Mouse (Mus musculus): ENCODE results near the gene Anapc16. TPM values are rescaled to one million over a fixed set of nuclear protein-coding genes. Genes with fewer than 3 reads are reported as not detected.

Anapc16 gene
- polyA plus RNA-seq (2015; fragmentation: Illumina TruSeq; extraction: RNeasy Lipid Tissue Mini Kit (QIAGEN cat#74804); ENCODE audit: insufficient read depth, low replicate concordance): 67.1 TPM

GRCm38 (mm10) chr10:60002673-60003212 lies at the start of gene Anapc16, which contains the start of gene Ascc1:
TSS of gene Anapc16 (minus strand) at chr10:60003135.
TSS of gene Ascc1 (plus strand) at chr10:60002805.

GRCm38 (mm10) chr10:59951211-59952151 lies 51.5 kb downstream of the Anapc16 start, which contains the start of gene Ddit4:
TSS of gene Ddit4 (minus strand) at chr10:59951834.

Other genes with a start within 250 kb of the Anapc16 start
- gene Dnajb12, start 123.6 kb downstream of the Anapc16 start, polyA plus RNA-seq (2015; fragmentation: Illumina TruSeq; extraction: RNeasy Lipid Tissue Mini Kit (QIAGEN cat#74804); ENCODE audit: insufficient read depth, low replicate concordance): 13.1 TPM
- 110 TPM for gene Ddit4, start 51.3 kb downstream of the Anapc16 start, polyA plus RNA-seq (2015; fragmentation: Illumina TruSeq; extraction: RNeasy Lipid Tissue Mini Kit (QIAGEN cat#74804); ENCODE audit: insufficient read depth, low replicate concordance)
- gene Ascc1, start 330 bp downstream of the Anapc16 start, polyA plus RNA-seq (2015; fragmentation: Illumina TruSeq; extraction: RNeasy Lipid Tissue Mini Kit (QIAGEN cat#74804); ENCODE audit: insufficient read depth, low replicate concordance): 22.5 TPM
- 1.7 TPM for gene Spock2, start 103.1 kb upstream of the Anapc16 start, polyA plus RNA-seq (2015; fragmentation: Illumina TruSeq; extraction: RNeasy Lipid Tissue Mini Kit (QIAGEN cat#74804); ENCODE audit: insufficient read depth, low replicate concordance)
- 90.3 TPM for gene Chst3, start 216.1 kb upstream of the Anapc16 start, polyA plus RNA-seq (2015; fragmentation: Illumina TruSeq; extraction: RNeasy Lipid Tissue Mini Kit (QIAGEN cat#74804); ENCODE audit: insufficient read depth, low replicate concordance)